Mouse (Mus musculus): Measurements from ENCODE around the gene 4931422A03Rik. TPM values are rescaled to one million over a fixed set of nuclear protein-coding genes. Genes with fewer than 3 reads are reported as not detected.
"Not testable (repeated sequence)": the region's sequence is repeated elsewhere in the genome, so short reads cannot be mapped to it uniquely, and the experiment has no call there.

The 4931422A03Rik gene
- polyA plus RNA-seq, 1 experiment from 2014 or later = 2.2 TPM

GRCm38 (mm10) chr2:104008853-104009252, 19.3 kb downstream of the 4931422A03Rik start:
- H3K27me3 ChIP-seq (ENCODE audit: control insufficient read depth, insufficient read depth, low read length); H3K4me1 ChIP-seq (ENCODE audit: control insufficient read depth, insufficient read depth, low read length); H3K4me2 ChIP-seq; H3K27ac ChIP-seq (ENCODE audit: low read depth, low read length); H3K4me3 ChIP-seq (ENCODE audit: low read depth, low read length); H3K9me3 ChIP-seq (replicated peaks; ENCODE audit: control insufficient read depth, low read length); H3K9ac ChIP-seq (ENCODE audit: low read depth, low read length); H3K36me3 ChIP-seq (ENCODE audit: control insufficient read depth, insufficient read depth, low read length); ATAC-seq (replicated peaks; ENCODE audit: insufficient number of reproducible peaks, low FRiP score, low TSS enrichment): not testable (repeated sequence)
- 83% methylated on average over 3 of the region's 3 CpGs for WGBS (ENCODE audit: insufficient replicate concordance)

GRCm38 (mm10) chr2:104007793-104008519, 20.2 kb downstream of the 4931422A03Rik start:
- no peak overlapping the region for H3K9ac ChIP-seq (ENCODE audit: low read depth, low read length)
- H3K27me3 ChIP-seq (ENCODE audit: control insufficient read depth, insufficient read depth, low read length) = no peaks in the 10 kb centered on the region
- no peaks in the 10 kb centered on the region for H3K4me1 ChIP-seq (ENCODE audit: control insufficient read depth, insufficient read depth, low read length)
- no peak overlapping the region for H3K4me3 ChIP-seq (ENCODE audit: low read depth, low read length)
- H3K9me3 ChIP-seq (replicated peaks; ENCODE audit: control insufficient read depth, low read length) = no peaks in the 10 kb centered on the region
- WGBS (ENCODE audit: insufficient replicate concordance) = 72% methylated on average over 7 of the region's 7 CpGs
- H3K36me3 ChIP-seq (ENCODE audit: control insufficient read depth, insufficient read depth, low read length) = no peaks in the 10 kb centered on the region
- ATAC-seq (replicated peaks; ENCODE audit: insufficient number of reproducible peaks, low FRiP score, low TSS enrichment) = no peak
- H3K4me2 ChIP-seq = no peak overlapping the region
- H3K27ac ChIP-seq (ENCODE audit: low read depth, low read length) = no peak overlapping the region

- no peak overlapping the region for H3K27ac ChIP-seq (ENCODE audit: low read depth, low read length)
- no peaks in the 10 kb centered on the region for H3K4me1 ChIP-seq (ENCODE audit: control insufficient read depth, insufficient read depth, low read length)
- no peak for ATAC-seq (replicated peaks; ENCODE audit: insufficient number of reproducible peaks, low FRiP score, low TSS enrichment)
- H3K4me2 ChIP-seq = no peak overlapping the region
- no peaks in the 10 kb centered on the region for H3K36me3 ChIP-seq (ENCODE audit: control insufficient read depth, insufficient read depth, low read length)
- H3K4me3 ChIP-seq (ENCODE audit: low read depth, low read length) = no peak overlapping the region
- H3K27me3 ChIP-seq (ENCODE audit: control insufficient read depth, insufficient read depth, low read length) = no peaks in the 10 kb centered on the region
- 31% methylated on average over 16 of the region's 16 CpGs for WGBS (ENCODE audit: insufficient replicate concordance)
- no peak overlapping the region for H3K9ac ChIP-seq (ENCODE audit: low read depth, low read length)
- no peaks in the 10 kb centered on the region for H3K9me3 ChIP-seq (replicated peaks; ENCODE audit: control insufficient read depth, low read length)
Observed at GRCm38 (mm10) chr2:104002711-104003413, 25.3 kb downstream of the 4931422A03Rik start.

- H3K4me3 ChIP-seq (ENCODE audit: low read depth, low read length) = no peak overlapping the region
- H3K4me2 ChIP-seq = no peak overlapping the region
- H3K27me3 ChIP-seq (ENCODE audit: control insufficient read depth, insufficient read depth, low read length) = no peaks in the 10 kb centered on the region
- ATAC-seq (replicated peaks; ENCODE audit: insufficient number of reproducible peaks, low FRiP score, low TSS enrichment) = no peak
- no peak overlapping the region for H3K9ac ChIP-seq (ENCODE audit: low read depth, low read length)
- no peaks in the 10 kb centered on the region for H3K36me3 ChIP-seq (ENCODE audit: control insufficient read depth, insufficient read depth, low read length)
- H3K4me1 ChIP-seq (ENCODE audit: control insufficient read depth, insufficient read depth, low read length) = no peaks in the 10 kb centered on the region
- no peaks in the 10 kb centered on the region for H3K9me3 ChIP-seq (replicated peaks; ENCODE audit: control insufficient read depth, low read length)
- WGBS (ENCODE audit: insufficient replicate concordance) = 54% methylated on average over 4 of the region's 4 CpGs
- H3K27ac ChIP-seq (ENCODE audit: low read depth, low read length) = no peak overlapping the region
Observed at GRCm38 (mm10) chr2:104001861-104002260, 26.3 kb downstream of the 4931422A03Rik start.

GRCm38 (mm10) chr2:104001076-104001475, 27.1 kb downstream of the 4931422A03Rik start:
- no peak overlapping the region for H3K9ac ChIP-seq (ENCODE audit: low read depth, low read length)

GRCm38 (mm10) chr2:103992618-103993332, 35.4 kb downstream of the 4931422A03Rik start:
- Histone ChIP-seq H3K4me3 (ENCODE audit: low read depth, low read length) (no peak overlapping the region), H3K4me1 (ENCODE audit: control insufficient read depth, insufficient read depth, low read length) (no peaks in the 10 kb centered on the region), H3K27me3 (ENCODE audit: control insufficient read depth, insufficient read depth, low read length) (peaks cover 13% of the 10 kb centered on the region), H3K9ac (ENCODE audit: low read depth, low read length) (no peak overlapping the region), H3K27ac (ENCODE audit: low read depth, low read length) (no peak overlapping the region), H3K36me3 (ENCODE audit: control insufficient read depth, insufficient read depth, low read length) (no peaks in the 10 kb centered on the region), H3K9me3 (replicated peaks; ENCODE audit: control insufficient read depth, low read length) (no peaks in the 10 kb centered on the region), H3K4me2 (no peak overlapping the region)
- 36% methylated on average over 17 of the region's 17 CpGs for WGBS (ENCODE audit: insufficient replicate concordance)
- no peak for ATAC-seq (replicated peaks; ENCODE audit: insufficient number of reproducible peaks, low FRiP score, low TSS enrichment)

More at GRCm38 (mm10) chr2:104001076-104001475, 27.1 kb downstream of the 4931422A03Rik start:
- H3K4me1 ChIP-seq (ENCODE audit: control insufficient read depth, insufficient read depth, low read length) = no peaks in the 10 kb centered on the region
- H3K4me3 ChIP-seq (ENCODE audit: low read depth, low read length) = no peak overlapping the region
- WGBS (ENCODE audit: insufficient replicate concordance) = 23% methylated on average over 2 of the region's 2 CpGs
- H3K4me2 ChIP-seq = no peak overlapping the region
- no peaks in the 10 kb centered on the region for H3K9me3 ChIP-seq (replicated peaks; ENCODE audit: control insufficient read depth, low read length)
- no peak overlapping the region for H3K27ac ChIP-seq (ENCODE audit: low read depth, low read length)
- no peak for ATAC-seq (replicated peaks; ENCODE audit: insufficient number of reproducible peaks, low FRiP score, low TSS enrichment)
- no peaks in the 10 kb centered on the region for H3K36me3 ChIP-seq (ENCODE audit: control insufficient read depth, insufficient read depth, low read length)
- H3K27me3 ChIP-seq (ENCODE audit: control insufficient read depth, insufficient read depth, low read length) = no peaks in the 10 kb centered on the region

- no peak overlapping the region for H3K4me2 ChIP-seq
- no peak overlapping the region for H3K9ac ChIP-seq (ENCODE audit: low read depth, low read length)
- H3K27me3 ChIP-seq (ENCODE audit: control insufficient read depth, insufficient read depth, low read length) = peaks cover 13% of the 10 kb centered on the region
- no peak overlapping the region for H3K27ac ChIP-seq (ENCODE audit: low read depth, low read length)
- 65% methylated on average over 9 of the region's 9 CpGs for WGBS (ENCODE audit: insufficient replicate concordance)
- H3K36me3 ChIP-seq (ENCODE audit: control insufficient read depth, insufficient read depth, low read length) = no peaks in the 10 kb centered on the region
- no peaks in the 10 kb centered on the region for H3K4me1 ChIP-seq (ENCODE audit: control insufficient read depth, insufficient read depth, low read length)
- H3K4me3 ChIP-seq (ENCODE audit: low read depth, low read length) = no peak overlapping the region
- no peaks in the 10 kb centered on the region for H3K9me3 ChIP-seq (replicated peaks; ENCODE audit: control insufficient read depth, low read length)
- ATAC-seq (replicated peaks; ENCODE audit: insufficient number of reproducible peaks, low FRiP score, low TSS enrichment) = no peak
Observed at GRCm38 (mm10) chr2:103992162-103992561, 36.0 kb downstream of the 4931422A03Rik start.

GRCm38 (mm10) chr2:103991303-103991702, 36.9 kb downstream of the 4931422A03Rik start:
- H3K9me3 ChIP-seq (replicated peaks; ENCODE audit: control insufficient read depth, low read length) = no peaks in the 10 kb centered on the region
- no peaks in the 10 kb centered on the region for H3K36me3 ChIP-seq (ENCODE audit: control insufficient read depth, insufficient read depth, low read length)
- ATAC-seq (replicated peaks; ENCODE audit: insufficient number of reproducible peaks, low FRiP score, low TSS enrichment) = no peak
- H3K27ac ChIP-seq (ENCODE audit: low read depth, low read length) = no peak overlapping the region
- H3K4me3 ChIP-seq (ENCODE audit: low read depth, low read length) = no peak overlapping the region
- H3K4me1 ChIP-seq (ENCODE audit: control insufficient read depth, insufficient read depth, low read length) = no peaks in the 10 kb centered on the region
- H3K27me3 ChIP-seq (ENCODE audit: control insufficient read depth, insufficient read depth, low read length) = peaks cover 13% of the 10 kb centered on the region
- H3K4me2 ChIP-seq = no peak overlapping the region
- no peak overlapping the region for H3K9ac ChIP-seq (ENCODE audit: low read depth, low read length)

Measured in heart, embryonic 11.5 days (tissue).